Mouse (Mus musculus): ENCODE measurements at regions not wholly inside any gene's neighbourhood (a gene's known extent, or its start where the extent isn't known, plus 50 kb on each side); places are given as distances from the start of the nearest gene placed in this dataset.
"Not testable (repeated sequence)": the region's sequence is repeated elsewhere in the genome, so short reads cannot be mapped to it uniquely, and the experiment has no call there.

DNA sequence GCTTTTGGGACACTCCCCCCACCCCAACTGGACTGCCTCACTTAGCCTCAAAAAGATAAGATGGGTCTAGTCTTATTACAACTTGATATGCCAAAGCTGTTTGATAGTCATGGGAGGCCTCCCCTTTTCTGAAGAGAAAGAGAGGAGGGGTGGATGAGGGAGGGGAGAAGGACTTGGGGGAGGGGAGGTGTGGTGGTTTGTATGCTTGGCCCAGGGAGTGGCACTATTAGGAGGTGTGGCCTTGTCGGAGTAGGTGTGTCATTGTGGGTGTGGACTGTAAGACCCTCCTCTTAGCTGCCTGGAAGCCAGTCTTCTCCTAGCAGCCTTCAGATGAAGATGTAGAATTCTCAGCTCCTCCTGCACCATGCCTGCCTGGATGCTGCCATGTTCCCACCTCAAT is 82.0 kb upstream of the A430005L14Rik start:
- not testable (repeated sequence) for TF ChIP-seq EP300, CTCF (IDR thresholded peaks at IDR 0.05; ENCODE audit: low read depth)

Measured in liver, postnatal 0 days (tissue).